Mouse (Mus musculus): Measurements from ENCODE around the gene Eps8l2.

- TF ChIP-seq CTCF (IDR thresholded peaks at IDR 0.05 in 2 of 3, conservative IDR thresholded peaks at IDR 0.05 in 1 of 3; ENCODE audit: control insufficient read depth in 1 of 3, insufficient read depth in 1 of 3, low read depth in 2 of 3, low read length in 3 of 3, poor library complexity in 1 of 3, severe bottlenecking in 1 of 3) (no peak), EP300 (IDR thresholded peaks at IDR 0.05; ENCODE audit: low read depth in 1 of 2, low read length in 2 of 2) (no peak), USF1 (IDR thresholded peaks at IDR 0.05; ENCODE audit: low read depth, low read length) (no peak), HCFC1 (IDR thresholded peaks at IDR 0.05; ENCODE audit: low read depth, low read length) (no peak), POLR2A (IDR thresholded peaks at IDR 0.05; ENCODE audit: control insufficient read depth in 1 of 2, insufficient read depth in 1 of 2, low read depth in 1 of 2, low read length in 2 of 2, poor library complexity in 1 of 2) (no peak), MYC (IDR thresholded peaks at IDR 0.05; ENCODE audit: low read depth, low read length) (no peak), RCOR1 (IDR thresholded peaks at IDR 0.05; ENCODE audit: low read depth, low read length) (no peak), ZC3H11A (IDR thresholded peaks at IDR 0.05; ENCODE audit: low read depth, low read length) (no peak), UBTF (IDR thresholded peaks at IDR 0.05; ENCODE audit: borderline replicate concordance, insufficient read depth, low read depth, low read length) (no peak)
These were observed 56.7 kb downstream of the Eps8l2 start for GRCm38 (mm10) chr7:141395348-141395747.

Data from MEL (cell line).